Mouse (Mus musculus): Measurements from ENCODE around the gene Hspd1.
"Not testable (repeated sequence)": the region's sequence is repeated elsewhere in the genome, so short reads cannot be mapped to it uniquely, and the experiment has no call there.

GRCm38 (mm10) chr1:55058383-55058782 is 29.7 kb downstream of the Hspd1 start:
- TF ChIP-seq CTCF (IDR thresholded peaks at IDR 0.05; ENCODE audit: borderline replicate concordance, control insufficient read depth, extremely low read depth, insufficient read depth, low read length, poor library complexity); POLR2A (IDR thresholded peaks at IDR 0.05; ENCODE audit: control insufficient read depth, extremely low read depth, insufficient read depth, low read length, poor library complexity): not testable (repeated sequence)
